Mouse (Mus musculus) forebrain, embryonic 13.5 days (tissue): ENCODE results near the gene Acad12. TPM values are rescaled to one million over a fixed set of nuclear protein-coding genes. Genes with fewer than 3 reads are reported as not detected.
"Not testable (repeated sequence)": the region's sequence is repeated elsewhere in the genome, so short reads cannot be mapped to it uniquely, and the experiment has no call there.

Source experiments
- ATAC-seq: fragments of 200-750 bp; cut with Nextera tagmentation; 2 replicates; pipeline ENCODE4 v1.8.0; 2017
- H3K27ac ChIP-seq: fragments of 300-500 bp; sonication (generic); 2 replicates; pipeline ENCODE4 v1.5.1; 2015; ENCODE audit warnings: inconsistent platforms, mild to moderate bottlenecking, moderate library complexity
- H3K27me3 ChIP-seq: fragments of 300-500 bp; sonication (generic); 2 replicates; pipeline ENCODE4 v1.6.1; 2015; ENCODE audit warnings: mild to moderate bottlenecking, inconsistent platforms
- H3K36me3 ChIP-seq: fragments of 300-500 bp; sonication (generic); 2 replicates; pipeline ENCODE4 v1.6.1; 2015; ENCODE audit warnings: mild to moderate bottlenecking, inconsistent platforms; ENCODE audit not compliant: poor library complexity, severe bottlenecking
- H3K4me1 ChIP-seq: fragments of 300-500 bp; sonication (generic); 2 replicates; pipeline ENCODE4 v1.6.1; 2015; ENCODE audit warnings: inconsistent platforms
- H3K4me2 ChIP-seq: fragments of 300-500 bp; sonication (generic); 2 replicates; pipeline ENCODE4 v1.6.1; 2015; ENCODE audit warnings: inconsistent platforms, mild to moderate bottlenecking, moderate library complexity
- H3K4me3 ChIP-seq: fragments of 300-500 bp; sonication (generic); 2 replicates; pipeline ENCODE4 v1.5.1; 2015; ENCODE audit warnings: mild to moderate bottlenecking, inconsistent platforms
- H3K9ac ChIP-seq: fragments of 300-500 bp; sonication (generic); 2 replicates; pipeline ENCODE4 v1.6.1; 2015; ENCODE audit warnings: mild to moderate bottlenecking, inconsistent platforms
- H3K9me3 ChIP-seq: fragments of 300-500 bp; sonication (generic); replicated peaks from 2 replicates; pipeline ENCODE4 v1.6.1; 2016; ENCODE audit warnings: inconsistent platforms
- WGBS: fragments of 180-500 bp; shearing (Covaris S2); methylation state at CpG from one replicate; pipeline ENCODE4 v1.1.7; 2015; 5-methylcytosine and 5-hydroxymethylcytosine counted together
- polyA plus RNA-seq: library from polyadenylated mRNA; unstranded; fragments of >200 nt; fragmentation: Nextera tagmentation; extraction: Ambion mirVana; gene quantifications from 2 replicates; pipeline ENCODE4 v1.2.1, GENCODE M21; 2015

Gene Acad12
- polyA plus RNA-seq, 1 experiment from 2014 or later: 1.0 TPM

- H3K9me3 ChIP-seq: no peaks in the 10 kb centered on the region
- no peaks in the 10 kb centered on the region for H3K36me3 ChIP-seq
- no peaks in the 10 kb centered on the region for H3K4me1 ChIP-seq
- H3K27me3 ChIP-seq: no peaks in the 10 kb centered on the region
- no peak for ATAC-seq
- WGBS: 92% methylated on average over 7 of the region's 7 CpGs
- H3K9ac ChIP-seq: no peak overlapping the region
- H3K4me2 ChIP-seq: no peak overlapping the region
- H3K4me3 ChIP-seq: no peak overlapping the region
- no peak overlapping the region for H3K27ac ChIP-seq
Observed at GRCm38 (mm10) chr5:121649134-121649533, 30.4 kb upstream of the Acad12 start.

- no peaks in the 10 kb centered on the region for H3K9me3 ChIP-seq
- H3K4me3 ChIP-seq: no peak overlapping the region
- 92% methylated on average over 9 of the region's 9 CpGs for WGBS
- no peak overlapping the region for H3K9ac ChIP-seq
- no peak for ATAC-seq
- H3K4me2 ChIP-seq: no peak overlapping the region
- H3K36me3 ChIP-seq: no peaks in the 10 kb centered on the region
- H3K27me3 ChIP-seq: no peaks in the 10 kb centered on the region
- no peaks in the 10 kb centered on the region for H3K4me1 ChIP-seq
- H3K27ac ChIP-seq: no peak overlapping the region
Observed at GRCm38 (mm10) chr5:121639601-121640000, 20.9 kb upstream of the Acad12 start.

GRCm38 (mm10) chr5:121637296-121637695 is 18.6 kb upstream of the Acad12 start:
- no peak for ATAC-seq
- Histone ChIP-seq H3K4me2 (no peak overlapping the region), H3K4me3 (no peak overlapping the region), H3K36me3 (no peaks in the 10 kb centered on the region), H3K27me3 (no peaks in the 10 kb centered on the region), H3K9ac (no peak overlapping the region), H3K9me3 (no peaks in the 10 kb centered on the region), H3K4me1 (no peaks in the 10 kb centered on the region), H3K27ac (no peak overlapping the region)
- WGBS: 90% methylated on average over 6 of the region's 6 CpGs

- ATAC-seq: no peak
- Histone ChIP-seq H3K27me3 (no peaks in the 10 kb centered on the region), H3K27ac (no peak overlapping the region), H3K9ac (no peak overlapping the region), H3K4me3 (no peak overlapping the region), H3K9me3 (no peaks in the 10 kb centered on the region), H3K36me3 (no peaks in the 10 kb centered on the region), H3K4me1 (no peaks in the 10 kb centered on the region), H3K4me2 (no peak overlapping the region)
- 90% methylated on average over 5 of the region's 5 CpGs for WGBS
Observed at GRCm38 (mm10) chr5:121634668-121635067, 15.9 kb upstream of the Acad12 start.

- no peaks in the 10 kb centered on the region for H3K27me3 ChIP-seq
- no peak overlapping the region for H3K4me2 ChIP-seq
- H3K36me3 ChIP-seq: no peaks in the 10 kb centered on the region
- no peak overlapping the region for H3K9ac ChIP-seq
- no peak overlapping the region for H3K27ac ChIP-seq
- H3K4me1 ChIP-seq: no peaks in the 10 kb centered on the region
- WGBS: 46% methylated on average over 3 of the region's 3 CpGs
- no peak for ATAC-seq
- H3K9me3 ChIP-seq: no peaks in the 10 kb centered on the region
- no peak overlapping the region for H3K4me3 ChIP-seq
Observed at GRCm38 (mm10) chr5:121632804-121633203, 14.1 kb upstream of the Acad12 start.

GRCm38 (mm10) chr5:121631106-121631647 is 12.4 kb upstream of the Acad12 start:
- H3K27me3 ChIP-seq, H3K27ac ChIP-seq, H3K4me3 ChIP-seq, H3K36me3 ChIP-seq, ATAC-seq, H3K9ac ChIP-seq, H3K4me1 ChIP-seq, H3K4me2 ChIP-seq, H3K9me3 ChIP-seq: not testable (repeated sequence)
- WGBS: 72% methylated on average over 9 of the region's 9 CpGs

GRCm38 (mm10) chr5:121627871-121628270 is 9.1 kb upstream of the Acad12 start:
- 0% methylated on average over 1 of the region's 1 CpGs for WGBS
- H3K4me1 ChIP-seq: no peaks in the 10 kb centered on the region
- no peaks in the 10 kb centered on the region for H3K9me3 ChIP-seq
- H3K4me2 ChIP-seq: no peak overlapping the region
- H3K27ac ChIP-seq: no peak overlapping the region
- H3K27me3 ChIP-seq: no peaks in the 10 kb centered on the region
- H3K36me3 ChIP-seq: no peaks in the 10 kb centered on the region
- H3K9ac ChIP-seq: no peak overlapping the region
- no peak overlapping the region for H3K4me3 ChIP-seq
- ATAC-seq: no peak

- Histone ChIP-seq H3K27me3 (no peaks in the 10 kb centered on the region), H3K4me3 (no peak overlapping the region), H3K9me3 (no peaks in the 10 kb centered on the region), H3K9ac (no peak overlapping the region), H3K4me2 (no peak overlapping the region), H3K4me1 (peaks cover 10% of the 10 kb centered on the region), H3K36me3 (no peaks in the 10 kb centered on the region), H3K27ac (no peak overlapping the region)
- WGBS: 91% methylated on average over 3 of the region's 3 CpGs
- ATAC-seq: no peak
Observed at GRCm38 (mm10) chr5:121623241-121623640, 4.5 kb upstream of the Acad12 start.

GRCm38 (mm10) chr5:121621102-121621501 is 2.4 kb upstream of the Acad12 start:
- Histone ChIP-seq H3K4me2 (no peak overlapping the region), H3K27ac (no peak overlapping the region), H3K9ac (no peak overlapping the region), H3K36me3 (no peaks in the 10 kb centered on the region), H3K9me3 (no peaks in the 10 kb centered on the region), H3K4me3 (no peak overlapping the region), H3K4me1 (peaks cover 13% of the 10 kb centered on the region), H3K27me3 (no peaks in the 10 kb centered on the region)
- no peak for ATAC-seq
- 95% methylated on average over 5 of the region's 5 CpGs for whole genome bisulfite sequencing

- H3K4me3 ChIP-seq, H3K9me3 ChIP-seq, H3K36me3 ChIP-seq, ATAC-seq, H3K27ac ChIP-seq, H3K27me3 ChIP-seq, H3K4me2 ChIP-seq, H3K9ac ChIP-seq: not testable (repeated sequence)
- peaks cover 11% of the 10 kb centered on the region for H3K4me1 ChIP-seq
- WGBS: 90% methylated on average over 3 of the region's 3 CpGs
Observed at GRCm38 (mm10) chr5:121614921-121615320, 3.8 kb downstream of the Acad12 start.

GRCm38 (mm10) chr5:121612036-121612435 is 6.7 kb downstream of the Acad12 start:
- no peak overlapping the region for H3K9ac ChIP-seq
- no peak overlapping the region for H3K4me3 ChIP-seq
- no peak overlapping the region for H3K27ac ChIP-seq
- H3K27me3 ChIP-seq: no peaks in the 10 kb centered on the region
- H3K4me2 ChIP-seq: no peak overlapping the region
- H3K9me3 ChIP-seq: no peaks in the 10 kb centered on the region
- no peaks in the 10 kb centered on the region for H3K36me3 ChIP-seq
- ATAC-seq: no peak
- H3K4me1 ChIP-seq: no peaks in the 10 kb centered on the region
- 87% methylated on average over 6 of the region's 6 CpGs for WGBS

GRCm38 (mm10) chr5:121609556-121610135 is 9.1 kb downstream of the Acad12 start:
- not testable (repeated sequence) for H3K4me2 ChIP-seq, H3K27me3 ChIP-seq, H3K36me3 ChIP-seq, H3K27ac ChIP-seq, H3K9me3 ChIP-seq, H3K4me3 ChIP-seq, H3K9ac ChIP-seq, ATAC-seq, H3K4me1 ChIP-seq
- 55% methylated on average over 8 of the region's 8 CpGs for WGBS

- WGBS: 0% methylated on average over 2 of the region's 2 CpGs
- H3K9me3 ChIP-seq: no peaks in the 10 kb centered on the region
- no peaks in the 10 kb centered on the region for H3K36me3 ChIP-seq
- H3K27me3 ChIP-seq: no peaks in the 10 kb centered on the region
- no peak for ATAC-seq
- no peak overlapping the region for H3K27ac ChIP-seq
- H3K4me3 ChIP-seq: no peak overlapping the region
- H3K4me1 ChIP-seq: no peaks in the 10 kb centered on the region; the same call in 1 of the 2 replicates
- H3K9ac ChIP-seq: no peak overlapping the region
- no peak overlapping the region for H3K4me2 ChIP-seq
Observed at GRCm38 (mm10) chr5:121606151-121606550, 12.6 kb downstream of the Acad12 start.
